Mouse (Mus musculus) kidney, postnatal 0 days (tissue): ENCODE measurements at regions not wholly inside any gene's neighbourhood (a gene's known extent, or its start where the extent isn't known, plus 50 kb on each side); places are given as distances from the start of the nearest gene placed in this dataset.

Experiments used
- ATAC-seq: fragments of 200-750 bp; cut with Nextera tagmentation; replicated peaks from 2 replicates; pipeline ENCODE4 v1.8.0; 2017; ENCODE audit warnings: low read depth, moderate number of reproducible peaks, moderate TSS enrichment, moderate library complexity; ENCODE audit not compliant: low FRiP score
- DNase-seq: peaks from one replicate; pipeline ENCODE4 v3.0.0-alpha.2; 2016; ENCODE audit warnings: low spot score
- H3K27ac ChIP-seq: fragments of 300-500 bp; sonication (generic); 2 replicates; pipeline ENCODE4 v1.5.1; 2014; ENCODE audit warnings: mild to moderate bottlenecking
- H3K27me3 ChIP-seq: fragments of 300-500 bp; sonication (generic); 2 replicates; pipeline ENCODE4 v1.6.1; 2014; ENCODE audit warnings: low read length, mixed read lengths; ENCODE audit not compliant: insufficient read depth
- H3K36me3 ChIP-seq: fragments of 300-500 bp; sonication (generic); 2 replicates; pipeline ENCODE4 v1.6.1; 2014; ENCODE audit warnings: low read length, mixed read lengths; ENCODE audit not compliant: insufficient read depth
- H3K4me1 ChIP-seq: fragments of 300-500 bp; sonication (generic); replicated peaks from 2 replicates; pipeline ENCODE4 v1.6.1; 2014; ENCODE audit warnings: antibody characterized with exemption, low read length, mixed read lengths; ENCODE audit not compliant: insufficient read depth
- H3K4me2 ChIP-seq: fragments of 300-500 bp; sonication (generic); 2 replicates; pipeline ENCODE4 v1.6.1; 2014; ENCODE audit warnings: mild to moderate bottlenecking, low read length, moderate library complexity, mixed read lengths
- H3K4me3 ChIP-seq: fragments of 300-500 bp; sonication (generic); replicated peaks from 2 replicates; pipeline ENCODE4 v1.5.1; 2014; ENCODE audit warnings: low read depth, low read length
- H3K9ac ChIP-seq: fragments of 300-500 bp; sonication (generic); 2 replicates; pipeline ENCODE4 v1.6.1; 2014; ENCODE audit warnings: low read depth, low read length
- H3K9me3 ChIP-seq: fragments of 300-500 bp; sonication (generic); replicated peaks from 2 replicates; pipeline ENCODE4 v1.6.1; 2016; ENCODE audit warnings: low read length, inconsistent platforms, mixed read lengths
- CTCF ChIP-seq: IDR thresholded peaks from 2 replicates; pipeline ENCODE4 v1.5.1; 2016; ENCODE audit warnings: antibody characterized with exemption, low read depth, mild to moderate bottlenecking, moderate library complexity
- WGBS: fragments of 180-500 bp; shearing (Covaris S2); extraction: QIAGEN DNeasy Blood & Tissue Kit; methylation state at CpG from one replicate; pipeline ENCODE4 v1.1.7; 2014; 5-methylcytosine and 5-hydroxymethylcytosine counted together

- no peak overlapping the region for H3K4me2 ChIP-seq
- 0 out of 2 replicates have a peak, but pooled peaks cover 6% of the 10 kb centered on the region for H3K4me1 ChIP-seq
- H3K9me3 ChIP-seq = no peaks in the 10 kb centered on the region
- H3K36me3 ChIP-seq = no peaks in the 10 kb centered on the region
- no peak overlapping the region for H3K9ac ChIP-seq
- 53% methylated on average over 1 of the region's 1 CpGs for WGBS
- no peak for ATAC-seq
- H3K27ac ChIP-seq = no peak overlapping the region
- H3K4me3 ChIP-seq = no peak overlapping the region
- DNase-seq = no peak
- TF ChIP-seq CTCF = no peak
- H3K27me3 ChIP-seq = no peaks in the 10 kb centered on the region
Observed at GRCm38 (mm10) chr14:99806052-99806451, 478.4 kb downstream of the Klf12 start.

- ATAC-seq (no peak), DNase-seq (no peak)
- Histone ChIP-seq H3K9ac (no peak overlapping the region), H3K4me2 (no peak overlapping the region), H3K9me3 (no peaks in the 10 kb centered on the region), H3K36me3 (no peaks in the 10 kb centered on the region), H3K4me3 (no peak overlapping the region), H3K27ac (no peak overlapping the region), H3K4me1 (0 out of 2 replicates have a peak, but pooled peaks cover 6% of the 10 kb centered on the region), H3K27me3 (no peaks in the 10 kb centered on the region)
- 42% methylated on average over 5 of the region's 5 CpGs for WGBS
- no peak for TF ChIP-seq CTCF
Observed at GRCm38 (mm10) chr14:99806599-99806998, 477.9 kb downstream of the Klf12 start.

- Histone ChIP-seq H3K27ac (no peak overlapping the region), H3K9ac (no peak overlapping the region), H3K4me3 (no peak overlapping the region), H3K4me2 (no peak overlapping the region), H3K27me3 (no peaks in the 10 kb centered on the region), H3K4me1 (no peaks in the 10 kb centered on the region), H3K9me3 (no peaks in the 10 kb centered on the region), H3K36me3 (no peaks in the 10 kb centered on the region)
- DNase-seq = no peak
- ATAC-seq = no peak
- TF ChIP-seq CTCF = no peak
- 81% methylated on average over 6 of the region's 6 CpGs for WGBS
Observed at GRCm38 (mm10) chr14:99812741-99813485, 471.6 kb downstream of the Klf12 start.
